Mouse (Mus musculus): ENCODE measurements around the gene Vip. TPM values are rescaled to one million over a fixed set of nuclear protein-coding genes. Genes with fewer than 3 reads are reported as not detected.

Vip gene
- not detected in 2 replicates for polyA plus RNA-seq (2016; fragmentation: Nextera tagmentation; extraction: Ambion mirVana)

DNA sequence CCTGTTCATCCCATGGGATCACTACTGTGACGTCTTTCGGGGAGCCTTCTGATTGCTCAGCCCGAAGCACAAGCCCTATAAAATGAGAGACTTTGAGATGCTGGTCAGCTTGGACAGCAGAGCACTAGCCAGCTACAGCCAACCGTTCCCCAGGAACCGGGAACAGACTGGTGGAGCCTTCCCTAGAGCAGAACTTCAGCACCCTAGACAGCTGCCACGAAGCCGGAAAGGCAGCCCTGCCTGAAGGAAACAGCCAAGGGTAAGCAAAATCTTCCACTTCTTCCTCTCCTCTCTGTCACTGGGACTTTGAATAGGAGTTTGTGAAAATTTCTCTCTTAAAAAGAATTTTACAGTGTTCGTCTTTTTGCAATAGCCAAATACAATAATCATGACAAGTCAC, at the start of gene Vip:
Gene Vip, plus strand, starts transcription at position 107 of the 400 bp plus-strand sequence.
- 26% methylated on average over 8 of the region's 8 CpGs for WGBS
- H3K9me3 ChIP-seq, result no peaks in the 10 kb centered on the region
- no peaks in the 10 kb centered on the region for H3K27me3 ChIP-seq (ENCODE audit: insufficient read depth, poor library complexity, severe bottlenecking)
- DNase-seq (ENCODE audit: low spot score), result peak; percentile 85
- no peaks in the 10 kb centered on the region for H3K4me1 ChIP-seq
- no peak within 1 kb of the TSS for H3K27ac ChIP-seq
- H3K36me3 ChIP-seq, result no peaks in the 10 kb centered on the region
- H3K4me3 ChIP-seq, result no peak within 1 kb of the TSS

DNA sequence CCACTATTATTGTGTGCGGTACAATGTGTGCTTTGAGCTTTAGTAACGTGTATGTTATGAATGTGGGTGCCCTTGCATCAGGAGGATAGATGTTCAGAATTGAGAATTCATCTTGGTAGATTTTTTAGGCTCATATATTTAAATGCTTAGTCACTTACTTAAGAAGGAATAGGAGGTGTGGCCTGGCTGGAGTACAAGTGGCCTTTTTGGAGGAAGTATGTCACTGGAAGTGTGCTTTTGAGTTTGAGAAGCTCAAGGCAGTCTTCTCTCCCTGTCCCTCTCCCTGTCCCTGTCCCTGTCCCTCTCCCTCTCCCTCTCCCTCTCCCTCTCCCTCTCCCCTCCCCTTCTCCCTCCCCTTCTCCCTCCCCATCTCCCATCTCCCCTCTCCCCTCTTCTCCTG, 48.0 kb upstream of the Vip start:
- Histone ChIP-seq H3K4me1 (peaks cover 22% of the 10 kb centered on the region), H3K4me3 (no peak overlapping the region), H3K36me3 (no peaks in the 10 kb centered on the region), H3K27ac (peak overlapping the region; percentile 73), H3K27me3 (ENCODE audit: insufficient read depth, poor library complexity, severe bottlenecking) (no peaks in the 10 kb centered on the region), H3K9me3 (no peaks in the 10 kb centered on the region)
- WGBS, result 83% methylated on average over 2 of the region's 2 CpGs
- DNase-seq (ENCODE audit: low spot score), result no peak

DNA sequence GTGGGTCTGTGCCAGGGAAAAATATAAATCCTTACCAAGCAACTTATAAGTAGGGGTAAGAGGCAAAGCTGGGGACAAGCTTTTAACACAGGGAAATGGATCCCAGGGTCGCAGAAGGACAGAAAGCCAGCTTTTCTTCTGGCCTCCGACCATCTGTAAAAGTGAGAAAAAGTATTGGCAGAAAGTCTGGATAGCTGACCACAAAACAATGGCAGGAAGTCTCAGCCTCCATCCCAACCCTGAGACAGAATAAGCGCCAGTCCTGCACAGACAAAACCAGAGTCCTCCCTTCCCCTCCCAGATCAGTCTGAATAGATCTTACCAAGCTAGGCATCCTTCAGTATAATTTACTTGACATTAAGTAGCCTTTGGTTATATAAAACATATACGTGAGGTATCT, 47.0 kb upstream of the Vip start:
- no peaks in the 10 kb centered on the region for H3K36me3 ChIP-seq
- H3K4me3 ChIP-seq, result no peak overlapping the region
- H3K9me3 ChIP-seq, result no peaks in the 10 kb centered on the region
- H3K27ac ChIP-seq, result peak overlapping the region; percentile 73; the same call in 1 of the 2 replicates
- no peaks in the 10 kb centered on the region for H3K27me3 ChIP-seq (ENCODE audit: insufficient read depth, poor library complexity, severe bottlenecking)
- 60% methylated on average over 4 of the region's 4 CpGs for WGBS
- no peak for DNase-seq (ENCODE audit: low spot score)
- H3K4me1 ChIP-seq, result peaks cover 22% of the 10 kb centered on the region

DNA sequence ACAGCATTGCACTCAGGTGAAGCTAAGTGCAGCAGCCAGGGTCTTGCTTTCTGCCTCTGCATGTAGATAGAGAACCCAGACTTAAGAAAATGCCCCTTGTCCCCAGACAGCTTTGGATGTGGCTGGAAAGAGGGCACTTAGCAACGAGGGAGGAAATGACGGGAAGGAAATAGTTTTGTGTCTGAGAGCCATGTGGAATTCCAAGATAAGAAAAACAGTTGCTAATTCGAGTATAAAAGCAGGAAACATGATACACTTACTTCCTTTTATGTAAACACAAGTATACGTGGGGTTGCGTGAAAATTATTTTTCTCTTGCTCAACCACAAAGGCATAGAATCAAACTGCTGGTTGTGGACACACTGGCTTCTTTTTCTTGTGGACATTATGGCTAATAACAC, 45.6 kb upstream of the Vip start, which contains the start of gene Myct1:
Gene Myct1, plus strand, starts transcription at position 312 of the 400 bp plus-strand sequence.
- no peak for DNase-seq (ENCODE audit: low spot score)
- Histone ChIP-seq H3K4me1 (peaks cover 22% of the 10 kb centered on the region), H3K9me3 (no peaks in the 10 kb centered on the region), H3K4me3 (peak within 1 kb of the TSS; percentile 12; the same call in 1 of the 2 replicates), H3K36me3 (no peaks in the 10 kb centered on the region), H3K27me3 (ENCODE audit: insufficient read depth, poor library complexity, severe bottlenecking) (no peaks in the 10 kb centered on the region), H3K27ac (peak within 1 kb of the TSS; percentile 57; the same call in 1 of the 2 replicates)
- 20% methylated on average over 5 of the region's 5 CpGs for WGBS

DNA sequence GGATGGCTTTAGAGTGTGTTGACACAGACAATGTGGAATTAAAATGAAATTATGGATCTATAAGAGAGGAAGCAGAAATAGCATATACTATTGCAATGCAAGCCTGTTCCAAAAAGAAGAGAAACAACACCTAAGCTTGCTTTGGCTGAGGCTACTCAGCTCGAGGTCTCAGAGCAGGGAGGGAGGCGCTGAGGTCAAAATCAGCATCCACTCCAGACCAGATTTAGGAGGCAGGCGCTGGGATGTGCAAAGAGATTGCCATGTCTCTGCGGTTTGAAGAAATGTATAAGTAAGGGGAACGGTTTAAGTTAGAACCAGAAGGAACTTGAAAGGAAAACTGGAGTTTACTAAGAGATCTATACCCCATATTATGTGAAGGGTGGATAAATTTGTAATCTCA, 44.6 kb upstream of the Vip start:
- Histone ChIP-seq H3K27me3 (ENCODE audit: insufficient read depth, poor library complexity, severe bottlenecking) (no peaks in the 10 kb centered on the region), H3K36me3 (no peaks in the 10 kb centered on the region), H3K9me3 (no peaks in the 10 kb centered on the region), H3K27ac (no peak overlapping the region; the same call in 1 of the 2 replicates), H3K4me1 (peaks cover 22% of the 10 kb centered on the region), H3K4me3 (peak overlapping the region; percentile 12; the same call in 1 of the 2 replicates)
- 56% methylated on average over 5 of the region's 5 CpGs for WGBS
- DNase-seq (ENCODE audit: low spot score), result no peak

DNA sequence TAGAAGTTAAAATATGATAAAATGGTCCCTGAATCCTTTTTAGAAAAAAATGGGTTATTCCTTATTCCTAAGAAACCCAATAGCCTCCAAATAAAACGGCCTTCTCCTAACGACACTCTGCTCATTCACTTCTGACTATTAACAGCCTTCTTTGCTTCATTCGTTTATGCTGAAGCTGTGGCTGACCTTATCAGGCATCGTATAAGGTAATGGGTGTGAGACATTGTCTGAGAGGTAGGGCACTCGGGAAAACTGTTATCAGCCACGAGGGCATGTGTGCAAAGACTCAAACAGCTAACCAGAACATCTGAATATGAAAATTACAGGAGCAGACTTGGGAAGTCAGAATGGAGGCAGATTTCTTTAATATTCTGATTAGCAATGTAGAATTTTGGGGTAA, 42.5 kb upstream of the Vip start:
- no peak for DNase-seq (ENCODE audit: low spot score)
- no peaks in the 10 kb centered on the region for H3K36me3 ChIP-seq
- peaks cover 17% of the 10 kb centered on the region for H3K4me1 ChIP-seq
- WGBS, result 42% methylated on average over 6 of the region's 6 CpGs
- no peak overlapping the region for H3K27ac ChIP-seq
- no peaks in the 10 kb centered on the region for H3K9me3 ChIP-seq
- no peak overlapping the region for H3K4me3 ChIP-seq
- H3K27me3 ChIP-seq (ENCODE audit: insufficient read depth, poor library complexity, severe bottlenecking), result no peaks in the 10 kb centered on the region

DNA sequence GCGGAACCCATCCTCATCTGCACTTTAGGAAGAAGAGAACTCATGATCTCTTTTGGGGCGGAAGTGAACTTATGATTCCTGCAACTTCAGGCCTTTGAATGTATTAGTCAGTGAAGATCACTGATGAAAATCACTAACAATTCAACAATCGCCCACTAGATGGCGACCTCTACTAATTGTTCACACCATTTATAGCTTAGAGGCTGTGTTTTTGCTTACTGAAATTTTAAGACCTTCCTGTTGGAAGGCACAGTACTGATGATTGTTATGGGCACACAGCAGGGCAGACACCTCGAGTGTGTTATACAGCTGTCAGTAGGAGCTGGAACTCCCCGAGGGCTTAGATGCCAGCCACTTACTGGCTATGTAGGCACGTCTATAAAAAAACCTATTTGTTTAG, 38.9 kb upstream of the Vip start:
- no peak for DNase-seq (ENCODE audit: low spot score)
- no peaks in the 10 kb centered on the region for H3K27me3 ChIP-seq (ENCODE audit: insufficient read depth, poor library complexity, severe bottlenecking)
- no peak overlapping the region for H3K27ac ChIP-seq
- H3K36me3 ChIP-seq, result peaks cover 3% of the 10 kb centered on the region; the same call in 1 of the 2 replicates
- H3K4me3 ChIP-seq, result no peak overlapping the region
- H3K4me1 ChIP-seq, result no peaks in the 10 kb centered on the region
- no peaks in the 10 kb centered on the region for H3K9me3 ChIP-seq
- 24% methylated on average over 7 of the region's 7 CpGs for WGBS

DNA sequence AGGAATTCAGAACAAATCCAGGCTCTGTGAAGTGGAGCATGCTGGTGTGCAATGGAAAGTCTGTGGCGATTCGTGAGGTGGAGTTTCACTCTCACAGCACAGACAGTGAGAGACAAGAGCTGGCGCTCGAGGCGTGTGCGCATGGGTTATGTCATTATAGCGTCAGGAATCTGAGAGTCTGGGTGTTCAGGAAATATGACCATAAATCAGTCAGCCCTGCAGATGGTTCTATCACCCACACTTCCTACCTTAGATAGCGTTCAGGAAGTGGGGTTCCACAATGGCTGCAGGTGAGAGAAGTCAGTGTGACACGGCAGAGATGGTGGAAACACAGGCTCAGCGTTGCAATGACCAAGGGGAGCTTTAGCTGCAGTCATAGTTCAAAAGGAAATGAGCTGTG, 35.5 kb upstream of the Vip start:
- H3K4me3 ChIP-seq, result no peak overlapping the region
- no peak for DNase-seq (ENCODE audit: low spot score)
- no peak overlapping the region for H3K27ac ChIP-seq
- H3K27me3 ChIP-seq (ENCODE audit: insufficient read depth, poor library complexity, severe bottlenecking), result no peaks in the 10 kb centered on the region
- H3K36me3 ChIP-seq, result peaks cover 3% of the 10 kb centered on the region; the same call in 1 of the 2 replicates
- no peaks in the 10 kb centered on the region for H3K4me1 ChIP-seq
- H3K9me3 ChIP-seq, result no peaks in the 10 kb centered on the region
- WGBS, result 71% methylated on average over 10 of the region's 10 CpGs

DNA sequence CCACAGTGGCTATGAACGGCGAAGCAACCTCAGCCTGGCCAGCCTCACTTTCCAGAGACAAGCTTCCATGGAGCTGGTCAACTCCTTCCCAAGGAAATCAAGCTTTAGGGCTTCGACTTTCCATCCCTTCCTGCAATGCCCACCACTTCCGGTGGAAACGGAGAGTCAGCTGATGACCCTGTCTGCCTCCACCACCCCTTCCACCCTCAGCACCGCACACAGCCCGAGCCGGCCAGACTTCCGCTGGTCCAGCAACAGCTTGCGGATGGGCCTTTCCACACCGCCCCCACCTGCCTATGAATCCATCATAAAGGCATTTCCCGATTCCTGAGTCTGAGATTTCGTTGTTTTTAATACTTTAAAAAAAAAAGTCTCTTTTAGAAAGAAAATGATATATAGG, 34.6 kb upstream of the Vip start:
- 87% methylated on average over 13 of the region's 13 CpGs for WGBS
- Histone ChIP-seq H3K9me3 (no peaks in the 10 kb centered on the region), H3K27me3 (ENCODE audit: insufficient read depth, poor library complexity, severe bottlenecking) (no peaks in the 10 kb centered on the region), H3K4me1 (no peaks in the 10 kb centered on the region), H3K36me3 (peaks cover 3% of the 10 kb centered on the region; the same call in 1 of the 2 replicates), H3K4me3 (no peak overlapping the region), H3K27ac (no peak overlapping the region)
- no peak for DNase-seq (ENCODE audit: low spot score)

DNA sequence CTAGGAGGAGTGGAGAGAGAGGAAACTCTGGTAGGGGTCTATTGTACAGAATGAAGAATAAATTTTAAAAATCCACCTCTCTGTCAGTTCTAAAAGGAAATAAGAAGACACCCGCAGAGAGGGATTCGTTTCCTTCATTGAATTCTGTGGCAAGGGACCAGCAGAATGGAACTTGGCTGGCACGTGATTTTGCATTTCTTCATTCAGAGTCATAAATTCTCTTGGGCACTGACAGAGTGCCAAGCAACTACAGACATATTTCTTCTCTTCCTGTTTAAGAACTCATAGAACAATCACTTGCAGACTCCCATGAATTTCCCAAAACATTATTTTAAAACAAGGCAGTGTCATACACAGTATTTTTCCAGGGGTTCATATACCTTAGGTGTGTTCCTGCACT, 30.1 kb upstream of the Vip start:
- DNase-seq (ENCODE audit: low spot score), result no peak
- Histone ChIP-seq H3K36me3 (peaks cover 3% of the 10 kb centered on the region; the same call in 1 of the 2 replicates), H3K4me3 (no peak overlapping the region), H3K27ac (no peak overlapping the region), H3K4me1 (no peaks in the 10 kb centered on the region), H3K9me3 (no peaks in the 10 kb centered on the region), H3K27me3 (ENCODE audit: insufficient read depth, poor library complexity, severe bottlenecking) (no peaks in the 10 kb centered on the region)
- 85% methylated on average over 3 of the region's 3 CpGs for WGBS

DNA sequence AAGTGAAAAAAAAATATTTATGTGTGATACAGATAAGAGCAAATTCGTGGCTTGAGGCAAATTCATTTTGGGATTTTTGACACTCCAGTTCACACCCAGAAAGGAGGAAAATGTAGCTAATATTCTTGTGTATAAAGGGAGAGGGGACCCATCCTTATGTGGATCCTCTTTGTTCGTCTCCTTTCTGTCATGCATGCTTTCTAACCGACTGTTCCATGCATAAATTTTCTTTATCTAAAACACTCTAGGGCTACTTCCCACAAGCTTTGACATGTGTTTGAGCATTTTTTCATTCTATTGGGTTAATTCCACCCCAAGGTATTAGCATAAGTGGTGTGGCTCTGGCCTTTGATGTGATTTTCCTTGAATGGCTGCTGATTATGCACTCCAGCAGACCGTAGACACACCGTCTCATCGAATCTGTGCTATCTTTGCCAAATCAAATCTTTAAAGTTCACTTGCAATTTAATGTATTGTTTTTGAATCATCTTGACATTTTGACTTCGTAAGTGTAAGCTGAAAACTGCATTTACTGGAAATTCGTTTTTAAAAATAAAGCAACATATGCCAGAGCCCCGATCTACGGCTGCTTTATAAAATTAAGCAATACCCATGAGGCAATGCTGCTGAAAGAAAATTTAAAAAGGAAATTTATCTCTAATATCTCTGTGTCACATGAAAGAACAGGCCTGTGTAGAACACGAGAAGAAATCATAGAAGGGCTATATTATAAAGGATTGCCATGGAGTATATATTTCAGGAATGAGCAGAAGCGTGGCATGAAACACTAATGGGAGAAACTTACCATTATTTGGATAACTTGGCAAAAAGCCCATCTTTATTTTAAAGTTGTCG, 23.6 kb upstream of the Vip start:
- no peaks in the 10 kb centered on the region for H3K4me1 ChIP-seq
- 80% methylated on average over 13 of the region's 13 CpGs for WGBS
- H3K27ac ChIP-seq, result no peak overlapping the region
- H3K36me3 ChIP-seq, result no peaks in the 10 kb centered on the region
- no peak for DNase-seq (ENCODE audit: low spot score)
- H3K9me3 ChIP-seq, result no peaks in the 10 kb centered on the region
- no peak overlapping the region for H3K4me3 ChIP-seq
- no peaks in the 10 kb centered on the region for H3K27me3 ChIP-seq (ENCODE audit: insufficient read depth, poor library complexity, severe bottlenecking)

DNA sequence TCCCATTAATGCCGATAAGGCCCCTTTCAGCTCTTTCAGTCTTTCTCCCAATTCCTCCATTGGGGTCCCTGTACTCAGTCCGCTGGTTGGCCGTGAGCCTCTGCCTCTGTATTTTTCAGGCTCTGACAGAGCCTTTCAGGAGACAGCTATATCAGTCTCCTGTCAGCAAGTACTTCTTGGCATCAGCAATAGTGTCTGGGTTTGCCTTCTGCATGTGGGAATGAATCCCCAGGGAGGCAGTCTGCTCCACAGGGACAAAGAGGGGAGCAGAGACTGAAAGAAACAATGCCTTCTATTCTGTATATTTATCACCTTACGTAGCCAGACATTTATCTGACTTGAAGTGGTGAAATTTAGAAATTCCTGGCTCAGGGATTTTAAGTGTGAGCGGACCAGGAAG, 12.8 kb upstream of the Vip start:
- H3K36me3 ChIP-seq, result no peaks in the 10 kb centered on the region
- no peak overlapping the region for H3K27ac ChIP-seq
- H3K4me1 ChIP-seq, result peaks cover 3% of the 10 kb centered on the region
- H3K27me3 ChIP-seq (ENCODE audit: insufficient read depth, poor library complexity, severe bottlenecking), result no peaks in the 10 kb centered on the region
- no peak overlapping the region for H3K4me3 ChIP-seq
- DNase-seq (ENCODE audit: low spot score), result peak; percentile 78
- 23% methylated on average over 5 of the region's 5 CpGs for WGBS
- no peaks in the 10 kb centered on the region for H3K9me3 ChIP-seq

DNA sequence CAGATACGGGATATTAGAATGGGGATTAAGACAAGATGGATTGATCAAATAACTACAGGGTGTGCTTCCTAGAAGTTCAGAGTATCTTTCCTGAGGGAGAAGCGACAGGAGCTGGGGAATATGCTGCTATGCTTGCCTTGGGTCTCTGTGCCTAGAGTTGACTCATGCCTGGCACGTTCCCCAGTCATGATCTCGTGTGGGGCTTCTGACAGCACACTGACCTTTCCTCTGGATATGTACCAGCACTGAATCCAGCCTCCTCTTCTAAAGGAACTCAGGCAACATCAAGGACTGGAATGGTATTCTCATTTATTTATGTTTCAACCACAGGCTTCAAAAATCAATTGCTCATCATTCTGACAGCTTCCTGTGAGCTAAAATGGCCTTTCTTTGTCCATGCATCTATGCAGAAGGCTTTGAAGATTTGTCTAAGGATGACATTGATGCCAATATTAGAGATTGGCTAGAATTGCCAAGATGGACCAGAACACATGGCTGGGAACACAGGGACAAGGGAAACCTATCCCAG, 5.3 kb upstream of the Vip start:
- no peak for DNase-seq (ENCODE audit: low spot score)
- no peaks in the 10 kb centered on the region for H3K4me1 ChIP-seq
- H3K9me3 ChIP-seq, result no peaks in the 10 kb centered on the region
- 72% methylated on average over 4 of the region's 4 CpGs for WGBS
- no peak overlapping the region for H3K27ac ChIP-seq
- no peaks in the 10 kb centered on the region for H3K36me3 ChIP-seq
- no peak overlapping the region for H3K4me3 ChIP-seq
- no peaks in the 10 kb centered on the region for H3K27me3 ChIP-seq (ENCODE audit: insufficient read depth, poor library complexity, severe bottlenecking)

All from heart, embryonic 10.5 days (tissue).